8 mouse cellular contexts compared by ENCODE assay signal in the genomic region with DNA sequence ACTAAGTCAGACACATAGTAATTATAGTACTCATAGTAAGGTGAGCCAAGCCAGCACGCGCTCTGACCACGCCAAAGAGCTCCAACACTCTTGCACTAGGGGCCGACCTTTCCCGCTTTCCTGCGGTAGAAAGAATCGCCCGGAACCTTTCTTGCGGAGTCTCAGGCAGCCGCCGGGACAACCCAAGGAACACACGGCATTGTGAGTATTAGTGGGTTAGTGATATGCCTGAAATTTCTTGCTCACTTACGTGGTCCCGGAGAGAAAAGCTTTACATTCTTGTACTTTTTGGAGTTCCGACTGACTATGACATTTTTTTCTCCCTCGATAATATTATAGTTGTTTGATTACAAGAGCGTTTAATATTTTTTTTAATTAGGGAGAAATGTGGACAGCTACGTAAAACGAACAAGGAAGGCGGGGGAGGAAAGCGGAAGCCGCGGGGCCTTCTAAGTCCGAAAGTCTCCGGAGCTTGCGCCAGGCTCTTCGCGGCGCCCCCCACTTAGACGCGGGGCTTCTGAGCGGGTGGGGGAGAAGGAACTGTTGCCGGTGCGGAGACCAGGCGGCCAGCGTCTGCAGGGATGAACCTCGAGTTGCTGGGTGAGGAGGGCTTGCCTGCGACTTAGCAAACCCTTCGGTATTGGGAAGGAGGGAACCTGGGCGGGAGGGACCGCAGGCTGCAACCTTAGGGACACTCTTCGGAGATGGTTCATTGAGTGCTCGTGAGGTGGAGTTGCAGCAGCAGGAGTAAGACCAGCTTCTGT. TPM values are rescaled to one million over a fixed set of nuclear protein-coding genes. Genes with fewer than 3 reads are reported as not detected.
A peak's percentile ranks its signal among the peaks of the same experiment; 100 is the strongest.
DNase-seq lines count a peak whose midpoint lies in the region; ATAC-seq and TF ChIP-seq lines count a peak whose summit lies in the region.

Gene Rbbp5, plus strand, starts transcription at position 438 of the 764 bp plus-strand sequence.

- H3ac ChIP-seq in myocyte (ENCODE audit: control insufficient read depth, insufficient read length), result peak within 1 kb of the TSS; percentile 40

- peak within 1 kb of the TSS; percentile 92 for H3K9ac ChIP-seq in heart, embryonic 11.5 days (ENCODE audit: low read depth, low read length)
- H3K9ac ChIP-seq in kidney, embryonic 16.5 days (replicated peaks; ENCODE audit: low read length), result peak within 1 kb of the TSS; percentile 92
- H3K9ac ChIP-seq in liver, adult 2 months (ENCODE audit: low read depth, low read length), result peak within 1 kb of the TSS; percentile 97

- H3K79me2 ChIP-seq in liver, adult 2 months (ENCODE audit: control insufficient read depth, insufficient read depth, low read length), result peaks cover 16% of the 10 kb centered on the region
- H3K79me2 ChIP-seq in myocyte (ENCODE audit: control insufficient read depth, insufficient read depth), result peaks cover 61% of the 10 kb centered on the region

- peak; percentile 42; the same call in 1 of the 2 replicates for TF ChIP-seq POLR2A in liver, adult 2 months (IDR thresholded peaks at IDR 0.05; ENCODE audit: extremely low read depth, insufficient read depth, low read length)
- peak; percentile 62 for TF ChIP-seq POLR2A in myocyte (IDR thresholded peaks at IDR 0.05; ENCODE audit: insufficient read length, low read depth)

- under 1% methylated on average over 43 of the region's 43 CpGs for WGBS in heart, embryonic 11.5 days (ENCODE audit: insufficient replicate concordance)
- WGBS in kidney, embryonic 16.5 days, result under 1% methylated on average over 43 of the region's 43 CpGs
- under 1% methylated on average over 43 of the region's 43 CpGs for WGBS in liver, adult 2 months

- H3K4me2 ChIP-seq in heart, embryonic 11.5 days, result peak within 1 kb of the TSS; percentile 87
- peak within 1 kb of the TSS; percentile 75 for H3K4me2 ChIP-seq in kidney, embryonic 16.5 days (replicated peaks; ENCODE audit: low read depth, low read length)
- peak within 1 kb of the TSS; percentile 82 for H3K4me2 ChIP-seq in myocyte (ENCODE audit: low read depth)

- peak; percentile 93 for ATAC-seq in erythroblast, adult 5-6 weeks (replicated peaks; ENCODE audit: low FRiP score, poor library complexity, severe bottlenecking)
- peak; percentile 81 for ATAC-seq in heart, embryonic 11.5 days (replicated peaks; ENCODE audit: insufficient number of reproducible peaks, low FRiP score, low TSS enrichment)
- peak; percentile 92 for ATAC-seq in kidney, embryonic 16.5 days (ENCODE audit: low FRiP score, low TSS enrichment)

- H3K27ac ChIP-seq in heart, embryonic 11.5 days (ENCODE audit: low read depth, low read length), result peak within 1 kb of the TSS; percentile 57
- peak within 1 kb of the TSS; percentile 77; the same call in 1 of the 2 replicates for H3K27ac ChIP-seq in kidney, embryonic 16.5 days (ENCODE audit: low read length)
- peak within 1 kb of the TSS; percentile 82 for H3K27ac ChIP-seq in liver, adult 2 months (replicated peaks; ENCODE audit: insufficient read depth, low read depth, low read length)

- H3K36me3 ChIP-seq in heart, embryonic 11.5 days (ENCODE audit: control insufficient read depth, insufficient read depth, low read length), result no peaks in the 10 kb centered on the region
- no peaks in the 10 kb centered on the region for H3K36me3 ChIP-seq in kidney, embryonic 16.5 days (ENCODE audit: insufficient read depth, low read length)
- H3K36me3 ChIP-seq in liver, adult 2 months (ENCODE audit: control insufficient read depth, insufficient read depth, low read length), result no peaks in the 10 kb centered on the region
- H3K36me3 ChIP-seq in myocyte (ENCODE audit: control insufficient read depth, insufficient read depth), result no peaks in the 10 kb centered on the region
- no peaks in the 10 kb centered on the region for H3K36me3 ChIP-seq in splenic B cell, adult 2 months (ENCODE audit: control insufficient read depth, insufficient read depth, low read length, poor library complexity, severe bottlenecking)

- DNase-seq in B cell, adult 2 months, result peak; percentile 90 to 91
- peak; percentile 95 for DNase-seq in brain, adult 2 months (ENCODE audit: low read depth, low spot score)
- peak; percentile 85 for DNase-seq in liver, adult 2 months (ENCODE audit: extremely low read depth, low read depth, low spot score)
- DNase-seq in splenic B cell, adult 2 months (ENCODE audit: low read depth, low spot score), result peak; percentile 90

- TF ChIP-seq CTCF in liver, adult 2 months (IDR thresholded peaks at IDR 0.05; ENCODE audit: low read depth, low read length), result 0 out of 2 replicates have a peak, but pooled peaks have one; percentile 4

- H3K4me3 ChIP-seq in heart, embryonic 11.5 days (ENCODE audit: low read depth, low read length), result peak within 1 kb of the TSS; percentile 93
- H3K4me3 ChIP-seq in kidney, embryonic 16.5 days (ENCODE audit: low read length), result peak within 1 kb of the TSS; percentile 88
- H3K4me3 ChIP-seq in liver, adult 2 months (ENCODE audit: insufficient read depth, low read depth, low read length), result peak within 1 kb of the TSS; percentile 98
- peak within 1 kb of the TSS; percentile 71 for H3K4me3 ChIP-seq in myocyte

- H3K9me3 ChIP-seq in heart, embryonic 11.5 days (replicated peaks; ENCODE audit: control insufficient read depth, low read length), result no peaks in the 10 kb centered on the region
- H3K9me3 ChIP-seq in kidney, embryonic 16.5 days (ENCODE audit: low read length), result no peaks in the 10 kb centered on the region

- H3K27me3 ChIP-seq in heart, embryonic 11.5 days (ENCODE audit: control insufficient read depth, insufficient read depth, low read length), result no peaks in the 10 kb centered on the region
- no peaks in the 10 kb centered on the region for H3K27me3 ChIP-seq in kidney, embryonic 16.5 days (ENCODE audit: insufficient read depth, low read length)
- no peaks in the 10 kb centered on the region for H3K27me3 ChIP-seq in liver, adult 2 months (ENCODE audit: control insufficient read depth, insufficient read depth, low read length)
- H3K27me3 ChIP-seq in myocyte (ENCODE audit: control insufficient read depth, insufficient read depth, insufficient read length), result no peaks in the 10 kb centered on the region
- no peaks in the 10 kb centered on the region for H3K27me3 ChIP-seq in splenic B cell, adult 2 months (ENCODE audit: control insufficient read depth, insufficient read depth, low read length, poor library complexity, severe bottlenecking)

- peaks cover 7% of the 10 kb centered on the region; the same call in 1 of the 2 replicates for H3K4me1 ChIP-seq in heart, embryonic 11.5 days (ENCODE audit: control insufficient read depth, insufficient read depth, low read length)
- peaks cover 12% of the 10 kb centered on the region for H3K4me1 ChIP-seq in kidney, embryonic 16.5 days (ENCODE audit: insufficient read depth, low read length)
- peaks cover 8% of the 10 kb centered on the region for H3K4me1 ChIP-seq in liver, adult 2 months (ENCODE audit: control insufficient read depth, insufficient read depth, low read length)

TF ChIP-seq in myocyte, 11 proteins besides CTCF, POLR2A, EP300 and RAD21:
- TF ChIP-seq REST (IDR thresholded peaks at IDR 0.05; ENCODE audit: insufficient read depth, insufficient read length) (peak; percentile 10), USF1 (IDR thresholded peaks at IDR 0.05; ENCODE audit: low read depth) (no peak), MAX (IDR thresholded peaks at IDR 0.05; ENCODE audit: low read depth) (peak; percentile 99), E2F4 (IDR thresholded peaks at IDR 0.05; ENCODE audit: insufficient read depth) (peak; percentile 78), POLR2AphosphoS2 (IDR thresholded peaks at IDR 0.05; ENCODE audit: insufficient read length, low read depth) (peak; percentile 58)

RNA-seq across cellular contexts. Expression of gene Rbbp5, which starts in this region (rescaled TPM):
- 12.7 and 21.7 TPM in 2 replicates for total RNA-seq in erythroblast, adult 5-6 weeks (2015; ENCODE audit: low replicate concordance)
- 16.3 and 17.6 TPM in 2 replicates for total RNA-seq in erythroblast, adult 5-6 weeks (2017; ENCODE audit: low replicate concordance)
- 32.4 and 40.1 TPM in 2 replicates for polyA plus RNA-seq in heart, embryonic 11.5 days (2014; fragmentation: Nextera tagmentation; extraction: Ambion mirVana)
- 46.6 and 50.1 TPM in 2 replicates for polyA plus RNA-seq in kidney, embryonic 16.5 days (2015; fragmentation: Nextera tagmentation; extraction: Ambion mirVana)
- 21.4 and 21.7 TPM in 2 replicates for total RNA-seq in liver, adult 2 months (2014; rRNA removed)
- polyA plus RNA-seq in liver, adult 2 months (2012; rRNA removed), result 10.2 and 10.5 TPM in 2 replicates
- polyA plus RNA-seq in myocyte (2012; fragmentation: generic; extraction: Trizol), result 27.3 TPM

Comparison
In these comparisons a context has a peak if more than half of its experiments do, and no peak if none do; other contexts are left out.
1. Peak in every context shown above with its lines: DNase-seq, ATAC-seq, H3K4me3 ChIP-seq and H3K27ac ChIP-seq.